Mouse (Mus musculus) mesoderm, embryonic 11.5 days (tissue): ENCODE data around the gene Clca2.
"Not testable (repeated sequence)": the region's sequence is repeated elsewhere in the genome, so short reads cannot be mapped to it uniquely, and the experiment has no call there.

Experiments used
- DNase-seq: peaks from one replicate; pipeline ENCODE4 v3.0.0-alpha.2; 2012; ENCODE audit warnings: low read depth, low spot score

Clca2 gene

GRCm38 (mm10) chr3:145086180-145086579 lies 13.1 kb downstream of the Clca2 start:
- no peak for DNase-seq

GRCm38 (mm10) chr3:145083081-145083480 lies 16.2 kb downstream of the Clca2 start:
- no peak for DNase-seq

GRCm38 (mm10) chr3:145080904-145081303 lies 18.3 kb downstream of the Clca2 start:
- no peak for DNase-seq

GRCm38 (mm10) chr3:145078405-145078804 lies 20.8 kb downstream of the Clca2 start:
- DNase-seq, result no peak

- DNase-seq, result no peak
These were observed 26.9 kb downstream of the Clca2 start for GRCm38 (mm10) chr3:145072339-145072738.

- no peak for DNase-seq
These were observed 30.3 kb downstream of the Clca2 start for GRCm38 (mm10) chr3:145068964-145069363.

GRCm38 (mm10) chr3:145055138-145055537 lies 44.1 kb downstream of the Clca2 start:
- DNase-seq, result not testable (repeated sequence)

- DNase-seq, result no peak
These were observed 49.4 kb downstream of the Clca2 start for GRCm38 (mm10) chr3:145049820-145050219.

GRCm38 (mm10) chr3:145038813-145039212 lies 60.4 kb downstream of the Clca2 start:
- DNase-seq, result no peak

- DNase-seq, result no peak
These were observed 66.6 kb downstream of the Clca2 start, which contains the start of gene Clca1 for GRCm38 (mm10) chr3:145032676-145033075. Gene Clca1, minus strand, starts transcription at chr3:145032776.

- DNase-seq, result no peak
These were observed 71.2 kb downstream of the Clca2 start for GRCm38 (mm10) chr3:145028036-145028435.

GRCm38 (mm10) chr3:145026750-145027149 lies 72.5 kb downstream of the Clca2 start:
- peak; percentile 69 for DNase-seq
